Mouse (Mus musculus) kidney, postnatal 4 days (tissue): ENCODE measurements around the gene Gmpr2.

ENCODE experiments used
- DNase-seq, 2 experiments: peaks; one replicate each; pipeline ENCODE4 v3.0.0; 2021; ENCODE audit warnings: mixed read lengths in 2 of 2

The Gmpr2 gene

GRCm38 (mm10) chr14:55671833-55672740 lies at the start of gene Gmpr2, which contains the start of gene Nedd8:
TSS of gene Gmpr2 (plus strand) at chr14:55671941.
TSS of gene Nedd8 (minus strand) at chr14:55672124.
- peak; percentile 85 to 93 for DNase-seq

GRCm38 (mm10) chr14:55628077-55628827 lies 43.5 kb upstream of the Gmpr2 start:
- no peak for DNase-seq

GRCm38 (mm10) chr14:55629312-55629711 lies 42.4 kb upstream of the Gmpr2 start:
- peak; percentile 73 to 76 for DNase-seq

- DNase-seq, result peak; percentile 56 to 58
Observed at GRCm38 (mm10) chr14:55634874-55635522, 36.7 kb upstream of the Gmpr2 start.

GRCm38 (mm10) chr14:55635523-55636007 lies 36.2 kb upstream of the Gmpr2 start, which contains the start of gene Ipo4:
TSS of gene Ipo4 (minus strand) at chr14:55635957.
- peak; percentile 91 to 94 for DNase-seq

GRCm38 (mm10) chr14:55637795-55638194 lies 33.9 kb upstream of the Gmpr2 start, which contains the start of gene Gm49378:
TSS of gene Gm49378 (minus strand) at chr14:55637895.
- no peak for DNase-seq

- DNase-seq, result no peak
Observed at GRCm38 (mm10) chr14:55640816-55641215, 30.9 kb upstream of the Gmpr2 start.

- no peak for DNase-seq
Observed at GRCm38 (mm10) chr14:55641291-55641690, 30.4 kb upstream of the Gmpr2 start.

GRCm38 (mm10) chr14:55642679-55643059 lies 29.1 kb upstream of the Gmpr2 start:
- DNase-seq, result no peak

GRCm38 (mm10) chr14:55643060-55643907 lies 28.5 kb upstream of the Gmpr2 start, which contains the start of gene Tm9sf1:
TSS of gene Tm9sf1 (minus strand) at chr14:55643806.
- DNase-seq, result peak; percentile 88 to 93

- DNase-seq, result peak; percentile 28 to 35
Observed at GRCm38 (mm10) chr14:55644261-55644888, 27.4 kb upstream of the Gmpr2 start.

GRCm38 (mm10) chr14:55649884-55650283 lies 21.9 kb upstream of the Gmpr2 start, which contains the start of gene Tssk4:
TSS of gene Tssk4 (plus strand) at chr14:55650184.
- DNase-seq, result no peak

- DNase-seq, result no peak
Observed at GRCm38 (mm10) chr14:55651528-55651927, 20.2 kb upstream of the Gmpr2 start.

GRCm38 (mm10) chr14:55656935-55657334 lies 14.8 kb upstream of the Gmpr2 start:
- DNase-seq, result no peak

GRCm38 (mm10) chr14:55658011-55658410 lies 13.7 kb upstream of the Gmpr2 start:
- DNase-seq, result peak in 1 of 2 experiments; percentile 16

GRCm38 (mm10) chr14:55659960-55660573 lies 11.7 kb upstream of the Gmpr2 start, which contains the start of gene Mdp1:
TSS of gene Mdp1 (minus strand) at chr14:55660508.
- peak; percentile 84 to 90 for DNase-seq

GRCm38 (mm10) chr14:55660636-55661035 lies 11.1 kb upstream of the Gmpr2 start:
- no peak for DNase-seq

- DNase-seq, result no peak
Observed at GRCm38 (mm10) chr14:55671486-55671832, 282 bp upstream of the Gmpr2 start.

GRCm38 (mm10) chr14:55672741-55673060 lies 960 bp downstream of the Gmpr2 start:
- no peak for DNase-seq

- no peak for DNase-seq
Observed at GRCm38 (mm10) chr14:55677615-55678014, 5.9 kb downstream of the Gmpr2 start.
